Mouse (Mus musculus): ENCODE results near the gene Olfr288. TPM values are rescaled to one million over a fixed set of nuclear protein-coding genes. Genes with fewer than 3 reads are reported as not detected.

The Olfr288 gene
- polyA plus RNA-seq, 1 experiment from 2014 or later: not detected

GRCm38 (mm10) chr15:98181132-98181711 is 14.1 kb downstream of the Olfr288 start:
- Histone ChIP-seq H3K4me3 (peak overlapping the region; percentile 48), H3K27me3 (peaks cover 9% of the 10 kb centered on the region; the same call in 1 of the 2 replicates), H3K9me3 (no peaks in the 10 kb centered on the region), H3K4me1 (no peaks in the 10 kb centered on the region), H3K27ac (no peak overlapping the region), H3K4me2 (replicated peaks) (peak overlapping the region; percentile 69), H3K9ac (0 out of 2 replicates have a peak overlapping the region, but pooled peaks have one; percentile 24), H3K36me3 (no peaks in the 10 kb centered on the region)
- ATAC-seq (ENCODE audit: insufficient number of reproducible peaks, insufficient read depth, low FRiP score, low TSS enrichment): peak; percentile 98
- under 1% methylated on average over 30 of the region's 30 CpGs for WGBS

GRCm38 (mm10) chr15:98180567-98181131 is 14.7 kb downstream of the Olfr288 start:
- Histone ChIP-seq H3K4me1 (no peaks in the 10 kb centered on the region), H3K27me3 (peaks cover 9% of the 10 kb centered on the region; the same call in 1 of the 2 replicates), H3K27ac (no peak overlapping the region), H3K9ac (peak overlapping the region; percentile 17; the same call in 1 of the 2 replicates), H3K9me3 (no peaks in the 10 kb centered on the region), H3K4me2 (replicated peaks) (peak overlapping the region; percentile 69), H3K4me3 (peak overlapping the region; percentile 48), H3K36me3 (no peaks in the 10 kb centered on the region)
- ATAC-seq (ENCODE audit: insufficient number of reproducible peaks, insufficient read depth, low FRiP score, low TSS enrichment): no peak
- WGBS: 6% methylated on average over 26 of the region's 26 CpGs

GRCm38 (mm10) chr15:98177320-98177719 is 18.0 kb downstream of the Olfr288 start:
- Histone ChIP-seq H3K9me3 (no peaks in the 10 kb centered on the region), H3K4me2 (replicated peaks) (no peak overlapping the region), H3K27ac (no peak overlapping the region), H3K4me1 (no peaks in the 10 kb centered on the region), H3K9ac (no peak overlapping the region), H3K4me3 (no peak overlapping the region), H3K36me3 (no peaks in the 10 kb centered on the region), H3K27me3 (peaks cover 20% of the 10 kb centered on the region; the same call in 1 of the 2 replicates)
- no peak for ATAC-seq (ENCODE audit: insufficient number of reproducible peaks, insufficient read depth, low FRiP score, low TSS enrichment)
- 68% methylated on average over 3 of the region's 3 CpGs for WGBS

- Histone ChIP-seq H3K4me1 (no peaks in the 10 kb centered on the region), H3K27me3 (peaks cover 48% of the 10 kb centered on the region), H3K4me2 (replicated peaks) (no peak overlapping the region), H3K9ac (no peak overlapping the region), H3K27ac (no peak overlapping the region), H3K36me3 (no peaks in the 10 kb centered on the region), H3K9me3 (no peaks in the 10 kb centered on the region), H3K4me3 (no peak overlapping the region)
- ATAC-seq (ENCODE audit: insufficient number of reproducible peaks, insufficient read depth, low FRiP score, low TSS enrichment): no peak
- 35% methylated on average over 8 of the region's 8 CpGs for WGBS
Measured at GRCm38 (mm10) chr15:98173821-98174220, 21.5 kb downstream of the Olfr288 start.

- WGBS: 61% methylated on average over 5 of the region's 5 CpGs
- H3K9ac ChIP-seq: no peak overlapping the region
- H3K4me3 ChIP-seq: no peak overlapping the region
- H3K4me2 ChIP-seq (replicated peaks): no peak overlapping the region
- no peaks in the 10 kb centered on the region for H3K36me3 ChIP-seq
- H3K9me3 ChIP-seq: no peaks in the 10 kb centered on the region
- peaks cover 7% of the 10 kb centered on the region; the same call in 1 of the 2 replicates for H3K4me1 ChIP-seq
- peaks cover 63% of the 10 kb centered on the region for H3K27me3 ChIP-seq
- no peak for ATAC-seq (ENCODE audit: insufficient number of reproducible peaks, insufficient read depth, low FRiP score, low TSS enrichment)
- H3K27ac ChIP-seq: no peak overlapping the region
Measured at GRCm38 (mm10) chr15:98172113-98172512, 23.2 kb downstream of the Olfr288 start.

- Histone ChIP-seq H3K4me1 (peaks cover 12% of the 10 kb centered on the region; the same call in 1 of the 2 replicates), H3K27me3 (peaks cover 68% of the 10 kb centered on the region), H3K9ac (no peak overlapping the region), H3K27ac (no peak overlapping the region), H3K4me2 (replicated peaks) (no peak overlapping the region), H3K36me3 (no peaks in the 10 kb centered on the region), H3K9me3 (no peaks in the 10 kb centered on the region), H3K4me3 (no peak overlapping the region)
- ATAC-seq (ENCODE audit: insufficient number of reproducible peaks, insufficient read depth, low FRiP score, low TSS enrichment): no peak
- 73% methylated on average over 9 of the region's 9 CpGs for WGBS
Measured at GRCm38 (mm10) chr15:98170917-98171316, 24.4 kb downstream of the Olfr288 start.

- no peaks in the 10 kb centered on the region for H3K36me3 ChIP-seq
- H3K4me3 ChIP-seq: no peak overlapping the region
- no peak for ATAC-seq (ENCODE audit: insufficient number of reproducible peaks, insufficient read depth, low FRiP score, low TSS enrichment)
- whole genome bisulfite sequencing: 42% methylated on average over 7 of the region's 7 CpGs
- no peaks in the 10 kb centered on the region for H3K9me3 ChIP-seq
- H3K27me3 ChIP-seq: peaks cover 71% of the 10 kb centered on the region
- peaks cover 12% of the 10 kb centered on the region; the same call in 1 of the 2 replicates for H3K4me1 ChIP-seq
- no peak overlapping the region for H3K9ac ChIP-seq
- no peak overlapping the region for H3K4me2 ChIP-seq (replicated peaks)
- H3K27ac ChIP-seq: no peak overlapping the region
Measured at GRCm38 (mm10) chr15:98170365-98170764, 25.0 kb downstream of the Olfr288 start.

GRCm38 (mm10) chr15:98168622-98169004 is 26.7 kb downstream of the Olfr288 start:
- Histone ChIP-seq H3K9me3 (no peaks in the 10 kb centered on the region), H3K27ac (no peak overlapping the region), H3K36me3 (no peaks in the 10 kb centered on the region), H3K4me3 (peak overlapping the region; percentile 49), H3K27me3 (peaks cover 76% of the 10 kb centered on the region), H3K4me1 (peaks cover 12% of the 10 kb centered on the region; the same call in 1 of the 2 replicates), H3K4me2 (replicated peaks) (peak overlapping the region; percentile 88; the same call in 1 of the 2 replicates), H3K9ac (no peak overlapping the region)
- no peak for ATAC-seq (ENCODE audit: insufficient number of reproducible peaks, insufficient read depth, low FRiP score, low TSS enrichment)
- 2% methylated on average over 19 of the region's 19 CpGs for WGBS

GRCm38 (mm10) chr15:98167645-98168621 is 27.4 kb downstream of the Olfr288 start:
- no peaks in the 10 kb centered on the region for H3K9me3 ChIP-seq
- no peak overlapping the region for H3K27ac ChIP-seq
- no peaks in the 10 kb centered on the region for H3K36me3 ChIP-seq
- peak overlapping the region; percentile 47 for H3K9ac ChIP-seq
- ATAC-seq (ENCODE audit: insufficient number of reproducible peaks, insufficient read depth, low FRiP score, low TSS enrichment): peak; percentile 73
- peak overlapping the region; percentile 88 for H3K4me2 ChIP-seq (replicated peaks)
- peaks cover 70% of the 10 kb centered on the region for H3K27me3 ChIP-seq
- peak overlapping the region; percentile 49 for H3K4me3 ChIP-seq
- WGBS: 2% methylated on average over 69 of the region's 69 CpGs
- peaks cover 12% of the 10 kb centered on the region; the same call in 1 of the 2 replicates for H3K4me1 ChIP-seq

GRCm38 (mm10) chr15:98166963-98167644 is 28.2 kb downstream of the Olfr288 start, which contains the start of gene Ccdc184:
Gene Ccdc184 (plus strand): TSS chr15:98167158.
- Histone ChIP-seq H3K4me2 (replicated peaks) (peak within 1 kb of the TSS; percentile 88), H3K27me3 (peaks cover 63% of the 10 kb centered on the region), H3K36me3 (no peaks in the 10 kb centered on the region), H3K9me3 (no peaks in the 10 kb centered on the region), H3K4me1 (peaks cover 12% of the 10 kb centered on the region; the same call in 1 of the 2 replicates), H3K4me3 (peak within 1 kb of the TSS; percentile 49), H3K27ac (no peak within 1 kb of the TSS), H3K9ac (peak within 1 kb of the TSS; percentile 47)
- ATAC-seq (ENCODE audit: insufficient number of reproducible peaks, insufficient read depth, low FRiP score, low TSS enrichment): 0 out of 2 replicates have a peak, but pooled peaks have one; percentile 11
- WGBS: under 1% methylated on average over 18 of the region's 18 CpGs

- Histone ChIP-seq H3K4me3 (no peak within 1 kb of the TSS), H3K4me2 (replicated peaks) (no peak within 1 kb of the TSS), H3K36me3 (no peaks in the 10 kb centered on the region), H3K27me3 (peaks cover 48% of the 10 kb centered on the region), H3K27ac (no peak within 1 kb of the TSS), H3K9me3 (no peaks in the 10 kb centered on the region), H3K9ac (no peak within 1 kb of the TSS), H3K4me1 (peaks cover 12% of the 10 kb centered on the region; the same call in 1 of the 2 replicates)
- no peak for ATAC-seq (ENCODE audit: insufficient number of reproducible peaks, insufficient read depth, low FRiP score, low TSS enrichment)
- WGBS: 76% methylated on average over 5 of the region's 5 CpGs
Measured at GRCm38 (mm10) chr15:98165525-98165924, 29.8 kb downstream of the Olfr288 start, which contains the start of gene Asb8. Gene Asb8 (minus strand): TSS chr15:98165625.

Measured in embryonic facial prominence, embryonic 12.5 days (tissue).